Mouse (Mus musculus): Measurements from ENCODE around the gene Zfp637. TPM values are rescaled to one million over a fixed set of nuclear protein-coding genes. Genes with fewer than 3 reads are reported as not detected.
"Not testable (repeated sequence)": the region's sequence is repeated elsewhere in the genome, so short reads cannot be mapped to it uniquely, and the experiment has no call there.

Gene Zfp637
- polyA plus RNA-seq, 3 experiments from 2014 or later: 26.8 to 35.7 (median 33.1) TPM

GRCm38 (mm10) chr6:117868187-117868586, 27.2 kb downstream of the Zfp637 start:
- no peak for ATAC-seq

GRCm38 (mm10) chr6:117871034-117871433, 30.1 kb downstream of the Zfp637 start:
- no peak for ATAC-seq

GRCm38 (mm10) chr6:117873450-117873849, 32.5 kb downstream of the Zfp637 start:
- ATAC-seq: not testable (repeated sequence)

- no peak for ATAC-seq
Measured at GRCm38 (mm10) chr6:117874621-117875281, 33.8 kb downstream of the Zfp637 start.

- peak; percentile 73 for ATAC-seq
Measured at GRCm38 (mm10) chr6:117878700-117879407, 37.9 kb downstream of the Zfp637 start.

GRCm38 (mm10) chr6:117879408-117880115, 38.6 kb downstream of the Zfp637 start:
- peak; percentile 78 for ATAC-seq

GRCm38 (mm10) chr6:117880394-117880838, 39.4 kb downstream of the Zfp637 start:
- no peak for ATAC-seq

GRCm38 (mm10) chr6:117881229-117881628, 40.2 kb downstream of the Zfp637 start:
- ATAC-seq: no peak

GRCm38 (mm10) chr6:117881997-117882396, 41.0 kb downstream of the Zfp637 start:
- ATAC-seq: peak; percentile 7

GRCm38 (mm10) chr6:117885943-117886342, 45.0 kb downstream of the Zfp637 start:
- no peak for ATAC-seq

GRCm38 (mm10) chr6:117888032-117888431, 47.1 kb downstream of the Zfp637 start:
- ATAC-seq: no peak

- ATAC-seq: no peak
Measured at GRCm38 (mm10) chr6:117888642-117889096, 47.7 kb downstream of the Zfp637 start.

GRCm38 (mm10) chr6:117890257-117890656, 49.3 kb downstream of the Zfp637 start:
- peak; percentile 87 for ATAC-seq

- peak; percentile 49 for ATAC-seq
Measured at GRCm38 (mm10) chr6:117891369-117892160, 50.6 kb downstream of the Zfp637 start.

- no peak for ATAC-seq
Measured at GRCm38 (mm10) chr6:117892386-117892785, 51.4 kb downstream of the Zfp637 start.

- ATAC-seq: no peak
Measured at GRCm38 (mm10) chr6:117893435-117893834, 52.5 kb downstream of the Zfp637 start.

Other genes starting within 250 kb of the Zfp637 start
- gene Zfp239, start 20.9 kb downstream of the Zfp637 start, polyA plus RNA-seq (2017; shearing (Covaris generic)): 1 to 10 TPM; 4.5 to 6.2 (median 4.9) TPM
- 1,000 to 10,000 TPM in 1 of 3 experiments, 100 to 1,000 TPM in 2; 776 to 1,009 (median 841) TPM for gene Hnrnpf, start 59.1 kb downstream of the Zfp637 start, polyA plus RNA-seq (2017; shearing (Covaris generic))
- 10 to 100 TPM in 2 of 3 experiments, 1 to 10 TPM in 1; 6.1 to 16.1 (median 10.9) TPM for gene Fxyd4, start 96.5 kb downstream of the Zfp637 start, polyA plus RNA-seq (2017; shearing (Covaris generic))
- 1 to 10 TPM; 4.0 to 4.8 (median 4.6) TPM for gene Rasgef1a, start 170.3 kb downstream of the Zfp637 start, polyA plus RNA-seq (2017; shearing (Covaris generic))